Mouse (Mus musculus) frontal cortex, adult 2 months (tissue): ENCODE results near the gene Hoxd11. TPM values are rescaled to one million over a fixed set of nuclear protein-coding genes. Genes with fewer than 3 reads are reported as not detected.
A peak's percentile ranks its signal among the peaks of the same experiment; 100 is the strongest.

Experiments
- DNase-seq, 2 experiments: peaks; one replicate each; pipeline ENCODE4 v3.0.0; 2022; ENCODE audit warnings: low spot score in 1 of 2; ENCODE audit errors: extremely low spot score in 1 of 2
- polyA plus RNA-seq: library from polyadenylated mRNA; depleted of rRNA; stranded (reverse); fragments of >200 nt; gene quantifications from 2 replicates; pipeline ENCODE4 v1.2.3, GENCODE M21; 2012

The Hoxd11 gene
- polyA plus RNA-seq, 1 experiment = not detected

- DNase-seq = no peak
These were observed 1.4 kb downstream of the Hoxd11 start for GRCm38 (mm10) chr2:74680561-74681398.

GRCm38 (mm10) chr2:74681594-74682531 is 2.5 kb downstream of the Hoxd11 start:
- no peak for DNase-seq

- no peak for DNase-seq
These were observed 3.4 kb downstream of the Hoxd11 start for GRCm38 (mm10) chr2:74682796-74683195.

GRCm38 (mm10) chr2:74683471-74683951 is 4.2 kb downstream of the Hoxd11 start:
- no peak for DNase-seq

- no peak for DNase-seq
These were observed 4.7 kb downstream of the Hoxd11 start for GRCm38 (mm10) chr2:74684106-74684505.

GRCm38 (mm10) chr2:74685059-74685603 is 5.8 kb downstream of the Hoxd11 start:
- no peak for DNase-seq

GRCm38 (mm10) chr2:74686301-74686987 is 7.1 kb downstream of the Hoxd11 start:
- DNase-seq = peak in 1 of 2 experiments; percentile 66

- no peak for DNase-seq
These were observed 7.8 kb downstream of the Hoxd11 start for GRCm38 (mm10) chr2:74686988-74687697.

GRCm38 (mm10) chr2:74687698-74688555 is 8.6 kb downstream of the Hoxd11 start:
- no peak for DNase-seq

GRCm38 (mm10) chr2:74688795-74689573 is 9.6 kb downstream of the Hoxd11 start:
- no peak for DNase-seq

GRCm38 (mm10) chr2:74689574-74690337 is 10.4 kb downstream of the Hoxd11 start:
- DNase-seq = no peak

- no peak for DNase-seq
These were observed 11.0 kb downstream of the Hoxd11 start for GRCm38 (mm10) chr2:74690338-74690716.

GRCm38 (mm10) chr2:74691022-74691951 is 11.9 kb downstream of the Hoxd11 start, which contains the start of gene Hoxd10:
Gene Hoxd10, plus strand, starts transcription at chr2:74691924.
- no peak for DNase-seq

- no peak for DNase-seq
These were observed 12.8 kb downstream of the Hoxd11 start for GRCm38 (mm10) chr2:74691995-74692807.

GRCm38 (mm10) chr2:74692808-74693431 is 13.6 kb downstream of the Hoxd11 start:
- no peak for DNase-seq
